Mouse (Mus musculus) liver, embryonic 11.5 days (tissue): ENCODE results near the gene Ube2s. TPM values are rescaled to one million over a fixed set of nuclear protein-coding genes. Genes with fewer than 3 reads are reported as not detected.

Experiments used
- ATAC-seq: fragments of 200-750 bp; cut with Nextera tagmentation; replicated peaks from 2 replicates; pipeline ENCODE4 v1.8.0; 2017; ENCODE audit warnings: moderate number of reproducible peaks, mild to moderate bottlenecking, moderate TSS enrichment, moderate library complexity; ENCODE audit not compliant: low FRiP score
- DNase-seq: peaks from one replicate; pipeline ENCODE4 v3.0.0-alpha.2; 2017; ENCODE audit warnings: low spot score
- H3K27ac ChIP-seq: fragments of 300-500 bp; sonication (generic); 2 replicates; pipeline ENCODE4 v1.5.1; 2014; ENCODE audit warnings: mild to moderate bottlenecking, low read depth, low read length, control low read depth
- H3K27me3 ChIP-seq: fragments of 300-500 bp; sonication (generic); replicated peaks from 2 replicates; pipeline ENCODE4 v1.6.1; 2014; ENCODE audit warnings: low read length, mixed read lengths; ENCODE audit not compliant: control insufficient read depth, insufficient read depth
- H3K36me3 ChIP-seq: fragments of 300-500 bp; sonication (generic); 2 replicates; pipeline ENCODE4 v1.6.1; 2014; ENCODE audit warnings: mild to moderate bottlenecking, low read length, moderate library complexity, mixed read lengths; ENCODE audit not compliant: control insufficient read depth, insufficient read depth
- H3K4me1 ChIP-seq: fragments of 300-500 bp; sonication (generic); replicated peaks from 2 replicates; pipeline ENCODE4 v1.6.1; 2014; ENCODE audit warnings: low read length, mixed read lengths; ENCODE audit not compliant: control insufficient read depth, insufficient read depth
- H3K4me2 ChIP-seq: fragments of 300-500 bp; sonication (generic); 2 replicates; pipeline ENCODE4 v1.6.1; 2014; ENCODE audit warnings: mild to moderate bottlenecking, control low read depth, moderate library complexity
- H3K4me3 ChIP-seq: fragments of 300-500 bp; sonication (generic); 2 replicates; pipeline ENCODE4 v1.5.1; 2014; ENCODE audit warnings: low read depth, low read length, control low read depth
- H3K9ac ChIP-seq: fragments of 300-500 bp; sonication (generic); 2 replicates; pipeline ENCODE4 v1.6.1; 2014; ENCODE audit warnings: low read depth, low read length, control low read depth
- H3K9me3 ChIP-seq: fragments of 300-500 bp; sonication (generic); 2 replicates; pipeline ENCODE4 v1.6.1; 2016; ENCODE audit warnings: low read length, inconsistent platforms, mixed read lengths; ENCODE audit not compliant: control insufficient read depth
- WGBS: fragments of 180-500 bp; shearing (Covaris S2); extraction: QIAGEN DNeasy Blood & Tissue Kit; methylation state at CpG from one replicate; pipeline ENCODE4 v1.1.7; 2014; 5-methylcytosine and 5-hydroxymethylcytosine counted together
- polyA plus RNA-seq: library from polyadenylated mRNA; unstranded; fragments of >200 nt; fragmentation: Nextera tagmentation; extraction: Ambion mirVana; gene quantifications from 2 replicates; pipeline ENCODE4 v1.2.1, GENCODE M21; 2014

Ube2s gene
- polyA plus RNA-seq, 1 experiment from 2014 or later: 402 TPM

GRCm38 (mm10) chr7:4849372-4849771 is 37.0 kb upstream of the Ube2s start:
- 55% methylated on average over 9 of the region's 9 CpGs for WGBS
- Histone ChIP-seq H3K4me2 (no peak overlapping the region), H3K9me3 (no peaks in the 10 kb centered on the region), H3K27me3 (peaks cover 23% of the 10 kb centered on the region), H3K36me3 (no peaks in the 10 kb centered on the region), H3K4me1 (no peaks in the 10 kb centered on the region), H3K9ac (no peak overlapping the region), H3K4me3 (no peak overlapping the region), H3K27ac (no peak overlapping the region)
- DNase-seq: no peak
- no peak for ATAC-seq

GRCm38 (mm10) chr7:4844917-4845309 is 32.5 kb upstream of the Ube2s start:
- Histone ChIP-seq H3K9me3 (no peaks in the 10 kb centered on the region), H3K27me3 (peaks cover 56% of the 10 kb centered on the region), H3K36me3 (no peaks in the 10 kb centered on the region), H3K4me3 (peak overlapping the region; percentile 39), H3K4me2 (peak overlapping the region; percentile 64), H3K4me1 (peaks cover 4% of the 10 kb centered on the region; the same call in 1 of the 2 replicates), H3K27ac (no peak overlapping the region), H3K9ac (no peak overlapping the region)
- DNase-seq (peak; percentile 56), ATAC-seq (peak; percentile 68)
- 4% methylated on average over 13 of the region's 13 CpGs for WGBS

DNA sequence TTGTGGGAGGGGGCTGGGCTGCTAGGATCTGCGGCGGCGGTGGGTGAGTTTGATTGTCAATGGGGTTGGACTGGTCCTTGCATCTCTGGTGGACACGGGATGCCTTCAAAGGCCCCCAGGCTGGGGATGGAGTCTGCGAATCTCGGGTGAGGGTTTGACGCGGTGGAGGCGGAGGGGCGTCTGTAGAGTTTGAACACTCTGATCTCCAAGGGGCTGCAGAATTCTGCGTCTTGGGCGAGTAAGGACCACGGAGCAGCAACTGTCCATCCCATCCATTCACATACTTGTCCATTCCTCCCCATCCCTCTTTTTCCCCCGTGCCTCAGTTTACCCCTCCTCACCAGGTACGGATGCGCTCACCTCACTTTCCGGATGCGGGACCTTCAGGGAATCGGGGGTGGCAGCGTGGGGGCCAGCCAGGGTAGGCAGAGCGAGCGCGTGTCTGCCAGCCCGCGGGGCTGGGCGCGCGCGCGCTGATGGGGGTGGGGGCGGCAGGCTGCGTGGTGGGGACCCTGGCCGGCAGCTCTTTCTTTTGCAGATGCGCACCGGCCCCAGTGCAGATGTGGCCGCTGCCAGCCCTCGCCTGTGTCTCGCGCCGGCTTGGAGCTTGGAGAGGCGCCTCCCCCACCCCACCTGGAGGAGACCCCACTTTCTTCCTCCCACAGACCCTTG is 32.0 kb upstream of the Ube2s start, which contains the start of gene Shisa7:
Gene Shisa7, minus strand, starts transcription at position 452 of the 672 bp plus-strand sequence.
- Histone ChIP-seq H3K27me3 (peaks cover 56% of the 10 kb centered on the region), H3K4me2 (peak within 1 kb of the TSS; percentile 64), H3K36me3 (no peaks in the 10 kb centered on the region), H3K9me3 (no peaks in the 10 kb centered on the region), H3K4me1 (peaks cover 4% of the 10 kb centered on the region; the same call in 1 of the 2 replicates), H3K9ac (no peak within 1 kb of the TSS), H3K4me3 (peak within 1 kb of the TSS; percentile 39), H3K27ac (no peak within 1 kb of the TSS)
- DNase-seq (no peak), ATAC-seq (0 out of 2 replicates have a peak, but pooled peaks have one; percentile 22)
- WGBS: 4% methylated on average over 35 of the region's 41 CpGs

DNA sequence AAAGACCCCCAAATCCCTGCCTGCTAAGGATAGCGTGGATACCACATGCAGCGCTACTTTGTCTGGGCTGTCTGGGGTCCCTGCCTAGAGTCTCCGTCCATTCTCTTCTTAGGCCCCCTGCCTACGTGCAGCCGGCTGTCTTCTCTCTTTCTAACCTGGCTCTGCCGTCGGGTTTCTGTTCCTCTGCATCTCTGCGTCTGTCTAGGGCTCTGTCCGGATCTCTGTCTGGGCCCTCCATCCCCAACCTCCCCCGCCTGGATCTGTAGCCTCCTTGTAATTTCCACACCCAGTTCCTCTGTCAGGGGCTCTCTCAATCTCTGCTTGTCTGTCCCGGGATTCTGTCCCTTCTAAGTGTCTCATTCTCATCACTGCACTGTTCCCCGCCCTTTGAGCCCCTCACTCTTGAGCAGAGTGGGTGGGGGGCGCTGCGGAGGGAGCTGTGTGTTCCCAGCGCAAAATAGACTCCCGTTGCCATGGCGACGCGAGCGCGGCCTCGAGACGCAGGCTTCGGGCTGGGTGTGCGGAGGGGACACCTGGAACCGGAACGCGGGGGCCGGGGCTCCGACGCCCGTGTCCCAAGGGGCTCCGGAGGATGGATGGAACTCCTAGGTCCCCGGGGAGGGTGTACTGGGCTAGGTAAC is 31.3 kb upstream of the Ube2s start:
- Histone ChIP-seq H3K9me3 (no peaks in the 10 kb centered on the region), H3K9ac (no peak overlapping the region), H3K4me3 (peak overlapping the region; percentile 39), H3K4me1 (peaks cover 4% of the 10 kb centered on the region; the same call in 1 of the 2 replicates), H3K27ac (no peak overlapping the region), H3K27me3 (peaks cover 59% of the 10 kb centered on the region), H3K36me3 (no peaks in the 10 kb centered on the region), H3K4me2 (peak overlapping the region; percentile 64)
- ATAC-seq: no peak
- DNase-seq: no peak
- 4% methylated on average over 34 of the region's 34 CpGs for WGBS

- ATAC-seq (peak; percentile 70; the same call in 1 of the 2 replicates), DNase-seq (peak; percentile 39)
- Histone ChIP-seq H3K9me3 (no peaks in the 10 kb centered on the region), H3K4me1 (peaks cover 4% of the 10 kb centered on the region; the same call in 1 of the 2 replicates), H3K27ac (no peak overlapping the region), H3K9ac (no peak overlapping the region), H3K27me3 (peaks cover 67% of the 10 kb centered on the region), H3K4me2 (peak overlapping the region; percentile 31), H3K4me3 (peak overlapping the region; percentile 17; the same call in 1 of the 2 replicates), H3K36me3 (no peaks in the 10 kb centered on the region)
- WGBS: 2% methylated on average over 16 of the region's 16 CpGs
These were observed 30.3 kb upstream of the Ube2s start for GRCm38 (mm10) chr7:4842634-4843131.

DNA sequence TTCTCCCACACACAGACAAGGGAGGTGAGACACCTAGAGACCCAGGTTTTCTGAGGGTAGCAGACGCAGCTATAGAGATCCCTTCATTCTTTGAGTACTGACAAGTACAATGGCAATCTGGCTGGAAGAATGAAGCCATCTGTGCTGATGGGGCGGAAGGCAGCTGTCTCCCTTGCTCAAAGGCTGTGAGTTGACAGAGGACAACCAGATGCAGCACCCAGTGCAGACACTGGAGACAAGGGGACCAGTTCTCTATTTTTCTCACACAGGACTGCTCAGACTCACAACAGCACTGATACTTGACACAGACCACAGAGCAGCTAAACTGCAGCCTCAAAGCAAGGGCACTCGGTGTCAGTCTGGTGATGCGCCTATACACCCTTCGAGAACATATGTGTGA is 29.7 kb upstream of the Ube2s start:
- Histone ChIP-seq H3K9me3 (no peaks in the 10 kb centered on the region), H3K27me3 (peaks cover 73% of the 10 kb centered on the region), H3K4me3 (no peak overlapping the region), H3K36me3 (no peaks in the 10 kb centered on the region), H3K27ac (no peak overlapping the region), H3K4me1 (peaks cover 4% of the 10 kb centered on the region; the same call in 1 of the 2 replicates), H3K4me2 (no peak overlapping the region), H3K9ac (no peak overlapping the region)
- no peak for DNase-seq
- 52% methylated on average over 5 of the region's 5 CpGs for WGBS
- no peak for ATAC-seq

DNA sequence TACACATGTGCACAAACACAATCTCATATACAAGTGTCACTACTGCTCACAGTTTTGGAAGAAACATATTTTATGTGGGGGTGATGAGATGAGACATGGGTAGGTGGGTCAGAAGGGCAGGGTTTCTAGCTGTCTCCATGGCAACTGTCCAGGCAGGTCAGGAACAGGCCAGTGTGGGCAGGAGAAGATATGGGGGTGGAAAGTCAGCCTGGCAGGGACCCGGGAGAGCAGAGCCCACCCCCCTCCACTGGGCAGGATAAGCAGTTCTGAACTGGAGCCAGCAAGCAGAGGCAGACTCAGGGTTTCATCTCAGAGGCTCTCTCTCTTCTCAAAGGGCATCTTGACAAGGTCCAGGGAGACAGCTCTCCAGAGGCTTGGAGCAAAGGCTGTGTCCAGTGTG is 25.2 kb upstream of the Ube2s start:
- no peak overlapping the region for H3K4me3 ChIP-seq
- no peaks in the 10 kb centered on the region for H3K9me3 ChIP-seq
- H3K27ac ChIP-seq: no peak overlapping the region
- no peaks in the 10 kb centered on the region for H3K36me3 ChIP-seq
- peaks cover 68% of the 10 kb centered on the region for H3K27me3 ChIP-seq
- DNase-seq (no peak), ATAC-seq (no peak)
- H3K9ac ChIP-seq: no peak overlapping the region
- no peak overlapping the region for H3K4me2 ChIP-seq
- 21% methylated on average over 1 of the region's 1 CpGs for WGBS
- peaks cover 6% of the 10 kb centered on the region; the same call in 1 of the 2 replicates for H3K4me1 ChIP-seq

- Histone ChIP-seq H3K36me3 (no peaks in the 10 kb centered on the region), H3K9ac (no peak overlapping the region), H3K27me3 (peaks cover 63% of the 10 kb centered on the region), H3K4me1 (0 out of 2 replicates have a peak, but pooled peaks cover 6% of the 10 kb centered on the region), H3K4me3 (peak overlapping the region; percentile 41), H3K9me3 (no peaks in the 10 kb centered on the region), H3K27ac (no peak overlapping the region), H3K4me2 (peak overlapping the region; percentile 58)
- under 1% methylated on average over 50 of the region's 51 CpGs for WGBS
- ATAC-seq: peak; percentile 39; the same call in 1 of the 2 replicates
- DNase-seq: no peak
These were observed 24.0 kb upstream of the Ube2s start for GRCm38 (mm10) chr7:4836351-4836792.
